Mouse (Mus musculus) urinary bladder, postnatal 10 days (tissue): ENCODE results near the gene Iqch.

ENCODE experiments used
- DNase-seq: peaks from one replicate; pipeline ENCODE4 v3.0.0; 2022; ENCODE audit warnings: low spot score

Iqch gene

GRCm38 (mm10) chr9:63612565-63613515 is 10.5 kb upstream of the Iqch start:
- DNase-seq: no peak

DNA sequence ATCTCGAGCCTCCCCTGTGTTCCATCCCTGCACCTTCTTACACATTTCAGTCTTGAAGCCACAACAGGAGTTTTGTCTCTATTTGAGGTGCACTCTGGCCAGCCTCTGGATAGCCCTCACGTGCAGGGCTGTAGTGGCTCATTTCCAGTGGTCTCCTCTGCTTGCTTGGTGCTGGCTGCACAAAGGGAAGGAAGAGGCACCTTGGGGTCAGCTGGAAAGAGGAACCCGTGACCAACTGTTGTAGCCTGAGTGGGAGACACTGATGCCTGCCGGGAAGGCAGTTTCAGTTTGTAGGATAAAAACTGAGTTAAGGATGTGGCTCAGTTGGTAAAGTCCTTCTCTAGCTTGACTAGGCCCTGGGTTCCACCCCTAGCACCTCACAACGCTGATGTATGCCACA is 9.7 kb upstream of the Iqch start:
- no peak for DNase-seq

GRCm38 (mm10) chr9:63610841-63611366 is 8.6 kb upstream of the Iqch start:
- no peak for DNase-seq

DNA sequence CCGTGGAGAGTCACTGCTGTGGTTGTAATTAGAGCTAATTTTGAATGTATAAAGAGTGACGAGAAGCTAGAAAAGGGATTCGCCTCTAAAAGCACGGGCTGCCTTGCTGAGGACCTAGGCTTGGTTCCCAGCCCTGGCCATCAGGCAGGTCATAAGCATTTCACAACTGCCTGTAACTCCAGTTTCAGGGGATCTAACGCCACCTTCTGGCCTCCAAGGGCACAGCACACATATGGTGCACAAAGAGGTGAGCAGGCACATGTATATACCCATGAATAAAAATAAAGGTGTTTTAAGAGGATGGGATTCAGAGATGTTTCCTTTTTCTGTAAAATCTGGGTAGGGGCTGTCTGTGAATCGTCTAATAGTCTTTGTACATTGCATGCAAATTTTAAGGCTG is 7.9 kb upstream of the Iqch start:
- DNase-seq: no peak

- DNase-seq: no peak
Measured at GRCm38 (mm10) chr9:63609776-63610175, 7.5 kb upstream of the Iqch start.

DNA sequence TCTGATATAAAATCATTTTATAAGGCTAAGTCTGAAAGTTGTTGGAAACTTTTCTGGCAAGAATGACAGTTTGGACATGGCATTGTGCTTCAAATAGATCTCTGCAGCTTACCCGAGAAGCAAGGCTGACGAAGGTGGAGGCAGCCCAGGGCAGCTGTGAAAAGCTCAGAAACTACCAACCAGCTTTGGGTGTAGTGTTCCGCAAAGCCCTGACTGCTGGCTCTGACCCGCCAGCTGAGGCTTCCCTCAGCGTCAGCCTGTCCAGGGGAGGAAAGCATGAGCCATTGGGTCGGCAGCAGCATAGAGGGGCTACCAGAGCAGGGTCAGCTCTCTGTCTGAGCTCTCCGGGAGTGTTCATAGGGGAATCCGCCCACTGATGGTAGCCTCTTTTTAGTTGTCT is 7.0 kb upstream of the Iqch start:
- no peak for DNase-seq

DNA sequence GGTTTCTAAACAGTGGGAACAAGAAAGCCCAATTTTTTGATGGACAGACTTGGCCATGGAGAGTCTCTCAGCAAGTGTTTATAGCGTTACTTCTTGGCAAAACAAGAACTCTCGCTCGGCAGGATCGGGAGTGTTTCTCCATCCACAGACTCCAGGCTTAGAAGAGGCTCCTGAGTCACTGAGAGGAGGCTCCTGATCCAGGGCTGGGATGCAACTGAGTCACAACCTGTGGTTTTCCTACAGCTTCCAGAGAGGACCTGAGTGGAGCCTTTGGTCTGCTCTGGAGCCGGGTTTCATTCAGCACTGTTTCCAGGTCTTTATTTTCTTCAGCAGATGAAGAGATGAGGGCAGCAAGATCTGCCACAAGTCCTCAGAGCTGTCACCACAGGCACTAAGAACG is 5.7 kb upstream of the Iqch start:
- no peak for DNase-seq

- no peak for DNase-seq
Measured at GRCm38 (mm10) chr9:63606594-63606993, 4.3 kb upstream of the Iqch start.

DNA sequence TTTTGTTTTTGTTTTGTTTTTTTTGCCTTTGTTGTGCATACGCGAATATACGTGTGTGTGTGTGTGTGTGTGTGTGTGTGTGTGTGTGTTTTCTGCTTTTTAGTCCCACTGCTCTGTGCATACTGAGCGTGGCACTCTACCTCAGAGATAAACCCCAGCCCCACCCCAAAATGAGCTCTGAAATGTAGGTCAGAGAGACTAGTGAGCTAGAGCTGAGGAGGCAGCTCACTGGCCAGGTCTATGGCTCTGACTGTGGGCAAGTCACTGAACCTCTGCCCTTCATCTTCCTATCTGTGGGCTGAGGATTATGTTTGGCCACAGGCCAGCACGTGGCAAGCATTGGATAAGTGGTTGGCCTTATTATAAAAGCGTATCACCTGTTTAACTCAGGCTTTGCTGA is 1.6 kb upstream of the Iqch start:
- DNase-seq: no peak

DNA sequence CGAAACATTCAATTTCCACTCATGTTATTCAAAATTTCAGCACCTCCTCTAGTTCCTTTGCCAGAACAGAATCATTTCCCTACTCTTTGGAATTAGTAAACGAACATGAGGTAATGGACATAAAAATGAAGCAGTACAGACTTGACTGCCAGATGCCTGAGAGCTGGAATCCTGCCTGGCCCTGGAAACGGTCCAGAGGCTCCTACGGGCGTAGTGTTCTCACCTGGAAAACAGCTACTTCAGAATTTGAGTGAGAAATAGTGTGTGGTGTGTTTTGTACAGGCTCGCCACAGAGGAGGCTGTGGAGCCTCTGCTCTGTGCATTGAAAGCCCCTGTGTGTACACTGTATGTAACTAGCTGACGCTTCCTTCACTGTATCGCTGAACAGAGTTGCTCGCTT is 5.6 kb downstream of the Iqch start:
- DNase-seq: no peak

DNA sequence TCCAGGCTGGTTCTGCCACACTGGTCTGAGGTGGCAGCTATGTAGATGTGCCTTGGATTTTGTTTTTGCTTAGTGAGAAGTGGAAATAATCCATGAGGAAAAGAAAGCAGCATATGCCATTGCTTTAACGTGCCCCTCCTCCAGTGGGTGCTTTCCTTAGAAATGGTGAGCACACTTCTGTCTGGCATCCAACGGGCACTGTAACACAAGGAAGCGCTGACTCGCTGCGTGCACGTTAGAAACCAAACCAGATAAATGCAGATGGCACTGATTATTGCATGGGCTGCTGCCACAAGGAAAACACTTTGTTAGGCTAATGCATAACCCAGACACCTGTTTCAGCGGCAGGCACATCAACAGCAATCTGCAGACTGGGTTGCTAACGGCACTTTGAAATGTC is 6.6 kb downstream of the Iqch start:
- DNase-seq: no peak

DNA sequence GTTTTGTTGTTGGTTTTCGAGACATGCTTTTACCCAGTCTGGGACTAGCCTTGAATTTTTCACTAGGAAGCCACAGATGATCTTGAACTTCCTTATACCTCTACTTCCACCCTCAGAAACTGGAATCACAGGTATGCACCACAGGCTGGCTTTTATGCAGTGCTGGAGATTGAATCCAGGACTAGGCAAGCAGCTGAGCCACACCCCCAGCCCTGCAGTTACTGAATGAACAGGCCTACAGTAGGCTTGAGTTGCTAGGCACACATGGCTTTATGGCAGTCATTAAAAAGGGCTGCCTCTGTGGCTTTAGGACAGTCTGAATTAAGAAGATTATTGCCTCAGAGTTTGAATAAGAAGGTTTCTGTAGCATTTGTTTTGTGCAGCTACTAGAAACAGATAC is 7.3 kb downstream of the Iqch start:
- no peak for DNase-seq

DNA sequence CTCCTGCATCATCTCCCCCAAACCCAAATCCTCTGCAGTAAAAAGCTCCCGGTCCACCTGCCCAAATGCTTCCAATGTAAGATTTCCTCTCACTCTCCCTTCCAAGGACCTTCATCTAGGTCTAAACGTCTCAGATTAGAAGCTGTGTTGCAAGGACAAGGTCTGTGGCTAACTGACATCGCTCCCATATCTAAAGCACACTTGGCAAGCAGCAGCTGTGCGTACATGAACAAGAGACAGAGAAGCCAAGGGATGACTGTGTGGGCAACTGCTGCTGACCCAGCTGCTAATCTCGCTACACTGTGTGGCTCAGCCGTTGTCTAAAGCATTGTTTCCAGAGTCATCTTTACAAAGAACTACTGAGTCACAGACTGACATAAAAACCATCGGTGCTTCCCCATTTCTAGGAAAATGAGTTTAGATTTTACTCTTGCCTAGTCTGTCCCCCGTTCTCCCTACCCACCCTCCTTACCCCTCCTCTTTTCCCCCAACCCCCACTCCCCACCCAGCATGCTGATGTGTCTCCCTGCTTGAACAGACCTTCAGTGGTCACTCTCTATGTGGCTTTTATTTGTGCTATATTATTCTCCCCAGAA is 10.5 kb downstream of the Iqch start:
- DNase-seq: no peak

- no peak for DNase-seq
Measured at GRCm38 (mm10) chr9:63590592-63590991, 11.7 kb downstream of the Iqch start.

DNA sequence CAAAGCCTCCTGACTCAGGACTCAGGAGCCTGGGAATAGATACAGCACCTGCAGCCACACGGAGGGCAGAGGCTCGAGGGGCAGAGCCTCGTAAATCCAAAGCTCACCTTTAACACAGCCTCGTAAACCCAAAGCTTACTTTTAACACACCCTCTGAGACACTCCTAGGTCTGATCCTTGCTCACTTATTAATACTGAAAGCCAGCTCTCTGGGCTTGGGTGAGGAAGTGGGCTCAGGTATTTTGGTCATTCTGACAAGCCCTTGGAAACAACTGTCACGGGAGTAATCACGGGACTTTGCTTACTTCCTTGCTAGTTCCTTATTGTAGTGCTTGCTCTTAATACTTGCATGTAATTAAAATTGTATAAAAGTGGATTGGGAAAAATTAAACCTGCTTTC is 13.1 kb downstream of the Iqch start:
- no peak for DNase-seq

DNA sequence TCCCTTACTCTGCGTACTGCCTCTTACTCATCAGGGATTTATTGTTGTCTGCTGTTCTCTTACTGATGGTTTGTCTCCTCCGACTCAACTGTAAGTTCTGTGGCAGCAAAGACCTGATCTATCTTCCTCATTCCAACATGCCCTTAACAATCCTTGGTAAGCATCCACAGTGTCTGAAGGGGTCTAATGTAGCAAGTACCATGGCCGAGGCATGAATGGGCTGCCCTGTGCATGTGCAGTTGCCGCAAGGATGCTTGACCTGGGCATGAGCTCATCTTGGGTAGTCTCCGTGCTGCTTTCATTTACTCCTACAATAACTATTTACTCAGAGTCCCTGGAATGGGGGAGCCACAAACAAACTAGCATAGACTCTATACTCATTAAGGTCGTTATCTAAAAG is 17.0 kb downstream of the Iqch start:
- no peak for DNase-seq

DNA sequence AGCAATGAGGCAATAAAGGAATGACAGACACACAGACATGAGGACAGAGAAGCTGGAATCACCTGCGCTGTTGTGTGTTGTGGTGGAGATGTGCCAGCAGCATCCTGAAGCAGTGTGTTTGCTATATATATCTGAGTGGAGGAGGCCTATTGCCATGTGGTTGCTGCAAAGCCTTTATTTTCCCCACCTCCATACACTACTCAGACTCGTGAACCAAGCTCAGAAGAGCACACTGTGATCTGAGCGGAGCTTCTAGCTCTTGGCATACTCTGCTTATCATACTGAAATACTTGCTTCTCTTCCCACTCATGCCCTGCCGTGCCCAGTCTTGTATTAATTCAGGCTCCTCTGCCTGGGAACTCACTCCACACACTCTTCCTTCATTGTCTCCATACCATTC is 20.5 kb downstream of the Iqch start:
- no peak for DNase-seq

DNA sequence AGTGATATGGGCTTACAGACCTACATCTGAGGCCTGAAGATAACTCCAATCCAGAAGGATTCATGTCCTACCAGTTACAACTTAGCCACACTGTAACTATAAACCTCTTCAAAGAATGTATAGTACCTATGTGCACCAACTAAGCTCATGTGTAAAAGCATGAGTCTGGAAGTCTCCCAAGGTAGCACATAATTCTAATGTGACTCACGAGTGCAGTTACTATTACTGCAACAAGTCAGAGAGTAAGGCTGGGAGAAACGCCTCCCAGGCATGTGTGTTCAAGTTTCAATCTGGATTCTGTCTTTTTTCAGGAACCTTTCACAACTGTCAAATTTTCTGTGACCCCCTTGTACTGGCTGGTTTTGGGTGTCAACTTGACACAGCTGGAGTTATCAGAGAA is 22.2 kb downstream of the Iqch start:
- no peak for DNase-seq

DNA sequence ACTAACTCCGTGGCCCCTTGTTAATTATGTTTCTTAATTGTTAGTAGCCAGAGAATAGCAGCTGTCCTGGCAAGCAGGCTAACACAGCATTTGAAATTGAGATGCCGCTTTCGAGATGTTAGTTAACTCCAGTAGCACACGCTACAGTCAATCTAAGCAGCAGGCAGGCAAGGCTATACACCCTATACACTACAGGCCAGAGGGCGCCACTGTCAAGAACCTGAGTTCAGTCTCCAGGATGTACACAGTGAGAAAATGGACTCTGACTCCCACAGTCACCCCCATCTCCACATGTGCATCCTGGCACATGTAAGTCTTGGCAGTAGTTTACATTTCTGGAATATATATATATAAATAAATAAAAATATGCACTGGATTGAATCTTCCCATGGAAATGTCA is 22.6 kb downstream of the Iqch start:
- DNase-seq: no peak

GRCm38 (mm10) chr9:63577469-63577868 is 24.8 kb downstream of the Iqch start:
- no peak for DNase-seq

- DNase-seq: no peak
Measured at GRCm38 (mm10) chr9:63572874-63573273, 29.4 kb downstream of the Iqch start.

- no peak for DNase-seq
Measured at GRCm38 (mm10) chr9:63571895-63572294, 30.4 kb downstream of the Iqch start.

DNA sequence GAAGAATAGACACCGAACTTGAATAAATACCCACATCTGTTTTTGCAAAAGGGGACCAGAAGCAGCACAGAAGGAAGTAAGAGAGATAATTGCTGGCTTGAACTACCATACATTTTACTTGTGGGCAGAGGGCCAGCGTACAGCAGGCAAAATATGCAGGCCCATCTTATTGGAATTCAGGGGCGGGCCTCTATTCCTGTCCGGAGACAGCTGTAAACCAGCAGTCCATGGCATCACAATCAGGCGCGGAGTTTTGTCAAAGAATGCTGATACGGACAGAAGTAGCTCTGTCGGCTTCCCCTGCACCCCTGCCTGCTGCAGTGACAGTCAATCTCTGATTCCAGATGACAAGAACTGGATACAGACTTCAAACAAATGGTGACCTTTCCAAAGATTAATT is 33.5 kb downstream of the Iqch start:
- DNase-seq: no peak

DNA sequence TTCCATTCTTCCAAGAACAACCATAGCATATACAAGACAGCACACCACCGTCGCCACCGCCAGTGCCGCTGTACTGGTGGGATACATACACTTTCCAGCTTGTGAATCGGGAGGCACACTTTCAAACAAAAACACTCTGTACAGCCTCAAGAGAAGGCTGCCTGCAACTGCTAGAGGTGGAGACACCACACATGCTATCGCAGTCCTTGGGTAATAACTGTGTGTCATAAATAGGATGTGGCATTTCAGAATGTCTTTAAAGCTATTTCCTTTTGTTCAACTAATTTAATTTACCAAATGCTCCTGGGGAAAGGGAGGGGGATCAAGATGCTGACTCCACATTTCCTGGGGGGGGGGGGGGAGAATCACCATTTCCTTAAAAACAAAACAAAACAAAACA is 34.0 kb downstream of the Iqch start:
- DNase-seq: no peak
